In genomic region chr12:52602883-52603694, GRCm38 (mm10) we compare ENCODE assay signal across 8 mouse cellular contexts.
DNase-seq lines count a peak whose midpoint lies in the region; ATAC-seq and TF ChIP-seq lines count a peak whose summit lies in the region.

No protein-coding gene starts in this region.

- TF ChIP-seq POLR2A in brain, embryonic 14.5 days (IDR thresholded peaks at IDR 0.05; ENCODE audit: borderline replicate concordance, extremely low read depth, insufficient read depth, insufficient read length, poor library complexity, severe bottlenecking), result peak; percentile 15; the same call in 1 of the 2 replicates

- no peaks in the 10 kb centered on the region for H3K79me2 ChIP-seq in C2C12 (ENCODE audit: control insufficient read depth, insufficient read depth)

- under 1% methylated on average over 35 of the region's 35 CpGs for WGBS in heart, embryonic 12.5 days
- WGBS in kidney, postnatal 0 days, result 2% methylated on average over 35 of the region's 35 CpGs
- under 1% methylated on average over 35 of the region's 35 CpGs for WGBS in liver, embryonic 12.5 days (ENCODE audit: insufficient replicate concordance)
- WGBS in stomach, embryonic 15.5 days, result under 1% methylated on average over 35 of the region's 35 CpGs

- H3ac ChIP-seq in C2C12 (ENCODE audit: control insufficient read depth, insufficient read length, low read depth), result peak overlapping the region; percentile 61

- 0 out of 2 replicates have a peak, but pooled peaks cover 3% of the 10 kb centered on the region for H3K9me3 ChIP-seq in erythroblast, embryonic 14.5 days (ENCODE audit: control insufficient read depth, low read length)
- peaks cover 8% of the 10 kb centered on the region for H3K9me3 ChIP-seq in heart, embryonic 12.5 days (replicated peaks)
- H3K9me3 ChIP-seq in kidney, postnatal 0 days (replicated peaks; ENCODE audit: low read length), result no peaks in the 10 kb centered on the region
- peaks cover 7% of the 10 kb centered on the region; the same call in 1 of the 2 replicates for H3K9me3 ChIP-seq in liver, embryonic 12.5 days (replicated peaks)
- H3K9me3 ChIP-seq in stomach, embryonic 15.5 days, result no peaks in the 10 kb centered on the region

- peak overlapping the region; percentile 67 for H3K4me3 ChIP-seq in C2C12 (ENCODE audit: insufficient read depth, poor library complexity, severe bottlenecking)
- peak overlapping the region; percentile 77 for H3K4me3 ChIP-seq in erythroblast, embryonic 14.5 days (replicated peaks)
- H3K4me3 ChIP-seq in heart, embryonic 12.5 days, result peak overlapping the region; percentile 91
- peak overlapping the region; percentile 70 for H3K4me3 ChIP-seq in kidney, postnatal 0 days (replicated peaks; ENCODE audit: low read depth, low read length)
- peak overlapping the region; percentile 81 for H3K4me3 ChIP-seq in liver, embryonic 12.5 days
- peak overlapping the region; percentile 77 for H3K4me3 ChIP-seq in stomach, embryonic 15.5 days (replicated peaks)

- H3K27ac ChIP-seq in heart, embryonic 12.5 days (ENCODE audit: poor library complexity, severe bottlenecking), result peak overlapping the region; percentile 88
- peak overlapping the region; percentile 91 for H3K27ac ChIP-seq in kidney, postnatal 0 days
- H3K27ac ChIP-seq in liver, embryonic 12.5 days, result peak overlapping the region; percentile 91
- peak overlapping the region; percentile 94 for H3K27ac ChIP-seq in stomach, embryonic 15.5 days

- no peaks in the 10 kb centered on the region for H3K36me3 ChIP-seq in C2C12 (ENCODE audit: control insufficient read depth, insufficient read depth)
- H3K36me3 ChIP-seq in erythroblast, embryonic 14.5 days (ENCODE audit: control insufficient read depth), result no peaks in the 10 kb centered on the region
- H3K36me3 ChIP-seq in heart, embryonic 12.5 days, result no peaks in the 10 kb centered on the region
- no peaks in the 10 kb centered on the region for H3K36me3 ChIP-seq in kidney, postnatal 0 days (ENCODE audit: insufficient read depth, low read length)
- no peaks in the 10 kb centered on the region for H3K36me3 ChIP-seq in liver, embryonic 12.5 days
- no peaks in the 10 kb centered on the region for H3K36me3 ChIP-seq in stomach, embryonic 15.5 days

- DNase-seq in brain, embryonic 14.5 days (ENCODE audit: low read depth), result peak; percentile 96
- peak; percentile 97 for DNase-seq in kidney, postnatal 0 days (ENCODE audit: low spot score)
- peak; percentile 86 to 88 for DNase-seq in natural killer cell, adult 2 months (ENCODE audit: low spot score in 2 of 2)

- peak overlapping the region; percentile 78 for H3K4me2 ChIP-seq in heart, embryonic 12.5 days
- H3K4me2 ChIP-seq in kidney, postnatal 0 days (ENCODE audit: low read length), result peak overlapping the region; percentile 61
- peak overlapping the region; percentile 83 for H3K4me2 ChIP-seq in liver, embryonic 12.5 days
- peak overlapping the region; percentile 59 for H3K4me2 ChIP-seq in stomach, embryonic 15.5 days

- TF ChIP-seq CTCF in C2C12 (IDR thresholded peaks at IDR 0.05; ENCODE audit: control insufficient read depth, insufficient read depth, insufficient read length), result no peak
- no peak for TF ChIP-seq CTCF in brain, embryonic 14.5 days (IDR thresholded peaks at IDR 0.05; ENCODE audit: borderline replicate concordance, extremely low read depth, insufficient read depth, insufficient read length)
- no peak for TF ChIP-seq CTCF in kidney, postnatal 0 days (IDR thresholded peaks at IDR 0.05; ENCODE audit: low read depth)

- ATAC-seq in heart, embryonic 12.5 days (ENCODE audit: insufficient number of reproducible peaks, low FRiP score), result peak; percentile 91
- peak; percentile 88 for ATAC-seq in kidney, postnatal 0 days (replicated peaks; ENCODE audit: low FRiP score, low read depth)
- peak; percentile 85 for ATAC-seq in liver, embryonic 12.5 days
- peak; percentile 83 for ATAC-seq in stomach, embryonic 15.5 days (ENCODE audit: insufficient read depth, low FRiP score, low read depth)

- peaks cover 31% of the 10 kb centered on the region for H3K4me1 ChIP-seq in erythroblast, embryonic 14.5 days (ENCODE audit: control insufficient read depth)
- H3K4me1 ChIP-seq in heart, embryonic 12.5 days (replicated peaks), result 0 out of 2 replicates have a peak, but pooled peaks cover 5% of the 10 kb centered on the region
- no peaks in the 10 kb centered on the region; the same call in 1 of the 2 replicates for H3K4me1 ChIP-seq in kidney, postnatal 0 days (replicated peaks; ENCODE audit: insufficient read depth, low read length)
- peaks cover 17% of the 10 kb centered on the region for H3K4me1 ChIP-seq in liver, embryonic 12.5 days
- no peaks in the 10 kb centered on the region for H3K4me1 ChIP-seq in stomach, embryonic 15.5 days

- no peaks in the 10 kb centered on the region for H3K27me3 ChIP-seq in C2C12 (ENCODE audit: control insufficient read depth, insufficient read depth, insufficient read length)
- no peaks in the 10 kb centered on the region for H3K27me3 ChIP-seq in erythroblast, embryonic 14.5 days (ENCODE audit: control insufficient read depth)
- H3K27me3 ChIP-seq in heart, embryonic 12.5 days (replicated peaks), result no peaks in the 10 kb centered on the region
- H3K27me3 ChIP-seq in kidney, postnatal 0 days (ENCODE audit: insufficient read depth, low read length), result no peaks in the 10 kb centered on the region
- peaks cover 3% of the 10 kb centered on the region; the same call in 1 of the 2 replicates for H3K27me3 ChIP-seq in liver, embryonic 12.5 days (replicated peaks)
- H3K27me3 ChIP-seq in stomach, embryonic 15.5 days (replicated peaks), result no peaks in the 10 kb centered on the region

- no peaks in the 10 kb centered on the region for H3K79me3 ChIP-seq in C2C12 (ENCODE audit: low read depth)

- peak overlapping the region; percentile 79 for H3K9ac ChIP-seq in heart, embryonic 12.5 days
- peak overlapping the region; percentile 87 for H3K9ac ChIP-seq in kidney, postnatal 0 days (ENCODE audit: low read depth, low read length)
- peak overlapping the region; percentile 74 for H3K9ac ChIP-seq in liver, embryonic 12.5 days
- H3K9ac ChIP-seq in stomach, embryonic 15.5 days, result peak overlapping the region; percentile 60; the same call in 1 of the 2 replicates

TF ChIP-seq in C2C12, 6 proteins besides CTCF, POLR2A, EP300 and RAD21:
- TF ChIP-seq MAX (IDR thresholded peaks at IDR 0.05) (no peak), MYOD1 (IDR thresholded peaks at IDR 0.05; ENCODE audit: control insufficient read depth, insufficient read length, low read depth) (no peak), FOSL1 (IDR thresholded peaks at IDR 0.05; ENCODE audit: insufficient read depth, low read length, poor library complexity, severe bottlenecking) (no peak), USF1 (IDR thresholded peaks at IDR 0.05; ENCODE audit: low read depth) (no peak), CEBPB (IDR thresholded peaks at IDR 0.05; ENCODE audit: low read depth) (no peak), MYOG (IDR thresholded peaks at IDR 0.05; ENCODE audit: control insufficient read depth, extremely low read depth, insufficient read length) (no peak)

Comparison
In these comparisons a context has a peak if more than half of its experiments do, and no peak if none do; other contexts are left out.
1. Peak in every context shown above with its lines: DNase-seq, ATAC-seq, H3K4me3 ChIP-seq and H3K27ac ChIP-seq.